11 mouse cellular contexts compared by ENCODE assay signal in the genomic region with DNA sequence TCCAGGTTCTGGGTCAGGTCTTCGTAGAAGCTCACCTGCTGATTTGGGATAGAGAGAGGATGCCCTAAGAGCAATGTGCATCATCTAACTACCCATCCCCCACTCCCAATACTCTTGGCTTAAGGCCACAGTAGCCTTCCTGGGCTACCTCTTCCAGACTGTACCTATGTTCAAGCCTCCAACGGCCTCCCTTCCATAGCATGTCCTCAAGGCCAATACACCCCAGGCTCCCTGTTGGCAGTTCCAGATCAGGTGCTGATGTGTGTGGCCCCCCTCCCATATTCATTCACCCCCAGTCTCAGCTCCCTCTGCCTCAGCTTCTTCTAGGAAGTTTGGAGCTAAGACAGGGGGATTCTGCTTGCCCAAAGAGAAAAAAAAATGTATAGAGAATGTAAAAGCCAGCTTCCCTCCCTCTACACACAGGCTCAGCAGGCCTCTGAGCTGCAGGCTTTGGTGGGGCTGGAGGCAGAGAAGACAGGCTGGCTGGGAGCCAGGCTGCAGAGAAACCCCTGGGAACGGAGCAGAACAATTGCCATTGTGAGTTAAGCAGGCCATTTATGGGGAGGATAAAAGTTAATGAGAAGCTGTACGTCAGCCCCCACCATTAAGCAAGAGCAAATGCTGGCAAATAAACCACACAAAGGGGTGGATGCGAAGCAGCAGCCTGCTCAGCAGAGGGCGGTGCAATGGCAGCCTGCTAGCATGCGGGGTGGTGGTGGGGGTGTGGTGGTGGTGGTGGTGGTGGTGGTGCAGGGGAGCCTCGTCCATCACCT. TPM values are rescaled to one million over a fixed set of nuclear protein-coding genes. Genes with fewer than 3 reads are reported as not detected.
DNase-seq lines count a peak whose midpoint lies in the region; ATAC-seq and TF ChIP-seq lines count a peak whose summit lies in the region.
"Had no signal": no experiment of that assay in that cellular context is flagged by ENCODE, and none has a peak within 500 bp of the region (broad histone marks: within the 10 kb centered on the region; RNA-seq: fewer than 3 reads in every experiment).

No protein-coding gene starts in this region.

- TF ChIP-seq CTCF in liver, embryonic 14.5 days (IDR thresholded peaks at IDR 0.05; ENCODE audit: low read depth): 0 out of 2 replicates have a peak, but pooled peaks have one; percentile 2

- ATAC-seq in liver, embryonic 14.5 days (ENCODE audit: insufficient read depth): no peak
- ATAC-seq in liver, embryonic 11.5 days (replicated peaks; ENCODE audit: low FRiP score): no peak
- peak; percentile 90 for ATAC-seq in embryonic facial prominence, embryonic 14.5 days (ENCODE audit: low read depth)
- peak; percentile 65 for ATAC-seq in intestine, embryonic 15.5 days

- TF ChIP-seq EP300 in liver, embryonic 14.5 days (IDR thresholded peaks at IDR 0.05; ENCODE audit: low read depth): no peak

- H3K27me3 ChIP-seq in liver, embryonic 14.5 days (ENCODE audit: control insufficient read depth, insufficient read depth, low read length): no peaks in the 10 kb centered on the region
- H3K27me3 ChIP-seq in liver, embryonic 11.5 days (replicated peaks; ENCODE audit: control insufficient read depth, insufficient read depth, low read length): no peaks in the 10 kb centered on the region
- no peaks in the 10 kb centered on the region for H3K27me3 ChIP-seq in embryonic facial prominence, embryonic 14.5 days (replicated peaks; ENCODE audit: control insufficient read depth, insufficient read depth, low read length)
- no peaks in the 10 kb centered on the region for H3K27me3 ChIP-seq in intestine, embryonic 15.5 days (replicated peaks)

- H3K27ac ChIP-seq in liver, embryonic 14.5 days: no peak overlapping the region
- no peak overlapping the region for H3K27ac ChIP-seq in liver, embryonic 11.5 days (ENCODE audit: low read depth, low read length)
- 0 out of 2 replicates have a peak overlapping the region, but pooled peaks have one; percentile 33 for H3K27ac ChIP-seq in embryonic facial prominence, embryonic 14.5 days (replicated peaks; ENCODE audit: low read depth, low read length)
- no peak overlapping the region for H3K27ac ChIP-seq in intestine, embryonic 15.5 days

- no peaks in the 10 kb centered on the region for H3K4me1 ChIP-seq in liver, embryonic 14.5 days (replicated peaks; ENCODE audit: control insufficient read depth in 2 of 2, insufficient read depth in 2 of 2, low read length in 1 of 2)
- no peaks in the 10 kb centered on the region for H3K4me1 ChIP-seq in liver, embryonic 11.5 days (replicated peaks; ENCODE audit: control insufficient read depth, insufficient read depth, low read length)
- H3K4me1 ChIP-seq in embryonic facial prominence, embryonic 14.5 days (ENCODE audit: control insufficient read depth, insufficient read depth, low read length): peaks cover 4% of the 10 kb centered on the region; the same call in 1 of the 2 replicates
- H3K4me1 ChIP-seq in intestine, embryonic 15.5 days (replicated peaks): 0 out of 2 replicates have a peak, but pooled peaks cover 11% of the 10 kb centered on the region

- H3K4me2 ChIP-seq in liver, embryonic 14.5 days (ENCODE audit: low read depth): no peak overlapping the region
- no peak overlapping the region for H3K4me2 ChIP-seq in liver, embryonic 11.5 days
- no peak overlapping the region for H3K4me2 ChIP-seq in embryonic facial prominence, embryonic 14.5 days (ENCODE audit: low read depth, low read length)
- no peak overlapping the region for H3K4me2 ChIP-seq in intestine, embryonic 15.5 days (replicated peaks)

- 31% methylated on average over 8 of the region's 8 CpGs for WGBS in liver, embryonic 14.5 days (ENCODE audit: insufficient replicate concordance)
- WGBS in liver, embryonic 11.5 days: 52% methylated on average over 8 of the region's 8 CpGs
- 34% methylated on average over 6 of the region's 8 CpGs for WGBS in embryonic facial prominence, embryonic 14.5 days
- 36% methylated on average over 8 of the region's 8 CpGs for WGBS in intestine, embryonic 15.5 days

- H3K36me3 ChIP-seq in liver, embryonic 14.5 days (replicated peaks; ENCODE audit: control insufficient read depth, insufficient read depth, low read depth): no peaks in the 10 kb centered on the region
- no peaks in the 10 kb centered on the region for H3K36me3 ChIP-seq in liver, embryonic 11.5 days (ENCODE audit: control insufficient read depth, insufficient read depth, low read length)
- no peaks in the 10 kb centered on the region for H3K36me3 ChIP-seq in embryonic facial prominence, embryonic 14.5 days (ENCODE audit: control insufficient read depth, insufficient read depth, low read length)
- no peaks in the 10 kb centered on the region for H3K36me3 ChIP-seq in intestine, embryonic 15.5 days

- no peaks in the 10 kb centered on the region for H3K9me3 ChIP-seq in liver, embryonic 14.5 days (ENCODE audit: control insufficient read depth, low read length)
- no peaks in the 10 kb centered on the region for H3K9me3 ChIP-seq in liver, embryonic 11.5 days (ENCODE audit: control insufficient read depth, low read length)
- no peaks in the 10 kb centered on the region for H3K9me3 ChIP-seq in embryonic facial prominence, embryonic 14.5 days (ENCODE audit: control insufficient read depth, low read length)
- H3K9me3 ChIP-seq in intestine, embryonic 15.5 days: no peaks in the 10 kb centered on the region

- no peak overlapping the region for H3K4me3 ChIP-seq in liver, embryonic 14.5 days (ENCODE audit: insufficient read depth in 1 of 2, low read depth in 2 of 2, low read length in 2 of 2)
- no peak overlapping the region for H3K4me3 ChIP-seq in liver, embryonic 11.5 days (ENCODE audit: low read depth, low read length)
- H3K4me3 ChIP-seq in embryonic facial prominence, embryonic 14.5 days (ENCODE audit: low read depth, low read length): no peak overlapping the region
- no peak overlapping the region for H3K4me3 ChIP-seq in intestine, embryonic 15.5 days (replicated peaks)

- DNase-seq in liver, embryonic 14.5 days (ENCODE audit: low read depth in 3 of 3, low spot score in 3 of 3): no peak
- no peak for DNase-seq in liver, embryonic 11.5 days (ENCODE audit: low spot score)
- peak; percentile 91 for DNase-seq in embryonic facial prominence, embryonic 14.5 days (ENCODE audit: low spot score)
- DNase-seq in retina, postnatal 1 day: peak; percentile 94
- no peak for DNase-seq in left cerebral cortex, adult 11 months (ENCODE audit: low spot score)
- no peak for DNase-seq in urinary bladder, adult 2 months (ENCODE audit: low spot score)
- DNase-seq in layer of hippocampus, postnatal 10 days (ENCODE audit: low spot score in 2 of 2): no peak
- DNase-seq: cerebellum, adult 8-10 months had no signal

- no peak overlapping the region for H3K9ac ChIP-seq in liver, embryonic 14.5 days (replicated peaks)
- H3K9ac ChIP-seq in liver, embryonic 11.5 days (ENCODE audit: low read depth, low read length): no peak overlapping the region
- H3K9ac ChIP-seq in embryonic facial prominence, embryonic 14.5 days (ENCODE audit: low read depth, low read length): no peak overlapping the region
- H3K9ac ChIP-seq in intestine, embryonic 15.5 days: peak overlapping the region; percentile 23; the same call in 1 of the 2 replicates

RNA-seq across cellular contexts. Expression of a gene that starts 31.5 kb away (rescaled TPM):
- polyA plus RNA-seq in liver, embryonic 14.5 days (2012; rRNA removed): 0.15 and 0.21 TPM in 2 replicates
- polyA plus RNA-seq in liver, embryonic 14.5 days (2014; fragmentation: Nextera tagmentation; extraction: Ambion mirVana): 0.09 TPM in 1 of 2 replicates, not detected in the other
- polyA plus RNA-seq in liver, embryonic 11.5 days (2014; fragmentation: Nextera tagmentation; extraction: Ambion mirVana): 0.97 and 1.3 TPM in 2 replicates
- 4.8 and 4.9 TPM in 2 replicates for polyA plus RNA-seq in embryonic facial prominence, embryonic 14.5 days (2014; fragmentation: Nextera tagmentation; extraction: Ambion mirVana)
- 4.1 and 5.8 TPM in 2 replicates for polyA plus RNA-seq in intestine, embryonic 15.5 days (2015; fragmentation: Nextera tagmentation; extraction: Ambion mirVana)
- 0.38 and 0.45 TPM in 2 replicates for polyA plus RNA-seq in urinary bladder, adult 2 months (2012; rRNA removed)
- total RNA-seq in layer of hippocampus, postnatal 10 days (2021): 10 to 100 TPM; 73.0 to 74.9 TPM
- total RNA-seq: liver, adult 2 months; MEL had no signal
- polyA plus RNA-seq: liver, adult 2 months had no signal

RNA-seq across cellular contexts. Expression of a gene that starts 46.6 kb away (rescaled TPM):
- polyA plus RNA-seq in liver, embryonic 14.5 days (2012; rRNA removed): 0.04 TPM in 1 of 2 replicates, not detected in the other
- not detected in 2 replicates for polyA plus RNA-seq in liver, embryonic 14.5 days (2014; fragmentation: Nextera tagmentation; extraction: Ambion mirVana)
- polyA plus RNA-seq in liver, embryonic 11.5 days (2014; fragmentation: Nextera tagmentation; extraction: Ambion mirVana): not detected in 2 replicates
- polyA plus RNA-seq in embryonic facial prominence, embryonic 14.5 days (2014; fragmentation: Nextera tagmentation; extraction: Ambion mirVana): 23.5 and 41.8 TPM in 2 replicates
- 0.19 TPM in 1 of 2 replicates, not detected in the other for polyA plus RNA-seq in intestine, embryonic 15.5 days (2015; fragmentation: Nextera tagmentation; extraction: Ambion mirVana)
- 0.06 TPM in 2 replicates for polyA plus RNA-seq in urinary bladder, adult 2 months (2012; rRNA removed)
- under 1 TPM in 1 of 2 experiments, not detected in 1; 0.27 TPM for total RNA-seq in layer of hippocampus, postnatal 10 days (2021)
- total RNA-seq: liver, adult 2 months; MEL had no signal

Comparison
In these comparisons a context has a peak if more than half of its experiments do, and no peak if none do; other contexts are left out.
1. ATAC-seq: peak in embryonic facial prominence, embryonic 14.5 days (single experiment) and intestine, embryonic 15.5 days (single experiment); none in liver, embryonic 14.5 days (single experiment) and liver, embryonic 11.5 days (single experiment).
2. DNase-seq: peak in embryonic facial prominence, embryonic 14.5 days (single experiment) and retina, postnatal 1 day (single experiment); none in liver, embryonic 14.5 days (0 of 3), liver, embryonic 11.5 days (single experiment), left cerebral cortex, adult 11 months (single experiment), urinary bladder, adult 2 months (single experiment) and layer of hippocampus, postnatal 10 days (0 of 2).
3. RNA of a gene that starts 46.6 kb away (polyA plus RNA-seq): 23.5 to 41.8 TPM in embryonic facial prominence, embryonic 14.5 days; 0.19 TPM in intestine, embryonic 15.5 days, not detected in liver, embryonic 11.5 days, 0.06 TPM in urinary bladder, adult 2 months and 0.04 TPM in liver, embryonic 14.5 days; every median in the first group is over 10 times any median in the second.